Mouse (Mus musculus): Measurements from ENCODE around the gene Wdr5.
A peak's percentile ranks its signal among the peaks of the same experiment; 100 is the strongest.

The Wdr5 gene

GRCm38 (mm10) chr2:27552620-27553287, 37.8 kb downstream of the Wdr5 start:
- peak; percentile 84 for DNase-seq

- DNase-seq: peak; percentile 66
Measured at GRCm38 (mm10) chr2:27554308-27554707, 39.4 kb downstream of the Wdr5 start.

- DNase-seq: no peak
Measured at GRCm38 (mm10) chr2:27556921-27557320, 42.0 kb downstream of the Wdr5 start.

- peak; percentile 76 for DNase-seq
Measured at GRCm38 (mm10) chr2:27560708-27561123, 45.8 kb downstream of the Wdr5 start.

- DNase-seq: no peak
Measured at GRCm38 (mm10) chr2:27561159-27561558, 46.2 kb downstream of the Wdr5 start.

GRCm38 (mm10) chr2:27561829-27562228, 46.9 kb downstream of the Wdr5 start:
- DNase-seq: no peak

- peak; percentile 36 for DNase-seq
Measured at GRCm38 (mm10) chr2:27563641-27564148, 48.7 kb downstream of the Wdr5 start.

GRCm38 (mm10) chr2:27564694-27565093, 49.7 kb downstream of the Wdr5 start:
- DNase-seq: no peak

GRCm38 (mm10) chr2:27565316-27566103, 50.6 kb downstream of the Wdr5 start:
- peak; percentile 34 for DNase-seq

- DNase-seq: no peak
Measured at GRCm38 (mm10) chr2:27570856-27571255, 55.9 kb downstream of the Wdr5 start.

- DNase-seq: peak; percentile 60
Measured at GRCm38 (mm10) chr2:27572261-27572793, 57.4 kb downstream of the Wdr5 start.

GRCm38 (mm10) chr2:27572928-27573627, 58.1 kb downstream of the Wdr5 start:
- DNase-seq: peak; percentile 57

GRCm38 (mm10) chr2:27573628-27573966, 58.6 kb downstream of the Wdr5 start:
- DNase-seq: no peak

GRCm38 (mm10) chr2:27576416-27576815, 61.5 kb downstream of the Wdr5 start:
- DNase-seq: peak; percentile 55

- no peak for DNase-seq
Measured at GRCm38 (mm10) chr2:27578552-27578951, 63.6 kb downstream of the Wdr5 start.

- peak; percentile 32 for DNase-seq
Measured at GRCm38 (mm10) chr2:27582112-27582511, 67.2 kb downstream of the Wdr5 start.

GRCm38 (mm10) chr2:27583019-27583418, 68.1 kb downstream of the Wdr5 start:
- no peak for DNase-seq

- DNase-seq: no peak
Measured at GRCm38 (mm10) chr2:27584546-27584945, 69.6 kb downstream of the Wdr5 start.
